ENCODE assay signal across 17 mouse cellular contexts in the genomic region with DNA sequence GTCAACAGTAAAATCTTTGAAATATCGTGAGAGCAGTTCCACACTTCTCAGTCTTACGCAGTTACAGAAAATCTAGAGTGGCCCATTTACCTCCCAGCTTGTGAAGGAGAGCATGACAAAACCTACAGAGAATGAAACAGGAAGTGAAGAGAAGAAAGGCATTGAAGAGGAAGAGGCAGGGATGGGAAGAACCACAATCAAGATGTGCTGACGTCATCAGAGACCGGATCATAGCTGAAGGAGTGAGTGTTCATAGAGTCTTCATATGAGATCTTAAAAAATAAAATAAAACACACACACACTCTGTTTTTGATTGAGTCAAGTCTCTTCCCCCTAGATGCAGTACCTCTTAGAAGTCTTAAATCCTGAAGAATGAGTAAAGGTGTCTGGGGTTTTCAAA.
A peak's percentile ranks its signal among the peaks of the same experiment; 100 is the strongest.
DNase-seq lines count a peak whose midpoint lies in the region; ATAC-seq lines count a peak whose summit lies in the region.
"Had no signal": no experiment of that assay in that cellular context is flagged by ENCODE, and none has a peak within 500 bp of the region (broad histone marks: within the 10 kb centered on the region; RNA-seq: fewer than 3 reads in every experiment).

No protein-coding gene starts in this region.

- peak; percentile 79 for ATAC-seq in activated CD4-positive, CD25-positive, alpha-beta regulatory T cell, adult 4 months
- ATAC-seq: forebrain, embryonic 16.5 days had no signal

- peak; percentile 75 for DNase-seq in CD4-positive, CD25-positive, alpha-beta regulatory T cell, adult 2 months (ENCODE audit: low read depth, low spot score)
- peak; percentile 84 for DNase-seq in naive thymus-derived CD4-positive, alpha-beta T cell, adult 2 months (ENCODE audit: low read depth)
- DNase-seq in thymus, postnatal 25 days: peak; percentile 58
- no peak for DNase-seq in MN1 (ENCODE audit: low spot score)
- DNase-seq in urinary bladder, postnatal 36 days (ENCODE audit: low spot score in 2 of 2): no peak
- no peak for DNase-seq in adrenal gland, postnatal 4 days (ENCODE audit: low spot score in 2 of 2)
- DNase-seq: adrenal gland, adult 2 months; cerebellum, adult 9-11 months; gastrocnemius, postnatal 36 days; kidney, adult 9 months; kidney, postnatal 25 days; liver, embryonic 13.5 days; lung, embryonic 14.5 days; lung, postnatal 36 days; spleen, adult 18-20 months had no signal

Comparison
In these comparisons a context has a peak if more than half of its experiments do, and no peak if none do; other contexts are left out.
1. DNase-seq: peak in CD4-positive, CD25-positive, alpha-beta regulatory T cell, adult 2 months (single experiment), naive thymus-derived CD4-positive, alpha-beta T cell, adult 2 months (single experiment) and thymus, postnatal 25 days (single experiment); none in MN1 (single experiment), urinary bladder, postnatal 36 days (0 of 2) and adrenal gland, postnatal 4 days (0 of 2).